Mouse (Mus musculus) ES-Bruce4 (cell line): ENCODE measurements around the gene Gm4858. TPM values are rescaled to one million over a fixed set of nuclear protein-coding genes. Genes with fewer than 3 reads are reported as not detected.
"Not testable (repeated sequence)": the region's sequence is repeated elsewhere in the genome, so short reads cannot be mapped to it uniquely, and the experiment has no call there.

Source experiments
- H3K27ac ChIP-seq: 2 replicates; pipeline ENCODE4 v1.5.1; 2012; ENCODE audit warnings: low read length, inconsistent platforms; ENCODE audit not compliant: insufficient read depth
- H3K27me3 ChIP-seq: 2 replicates; pipeline ENCODE4 v1.6.1; 2012; ENCODE audit warnings: mild to moderate bottlenecking, low read length, inconsistent platforms; ENCODE audit not compliant: control insufficient read depth, poor library complexity, insufficient read depth, severe bottlenecking
- H3K36me3 ChIP-seq: 2 replicates; pipeline ENCODE4 v1.6.1; 2012; ENCODE audit warnings: inconsistent platforms, mild to moderate bottlenecking, low read length, moderate library complexity; ENCODE audit not compliant: control insufficient read depth, poor library complexity, insufficient read depth, severe bottlenecking
- H3K4me1 ChIP-seq: one replicate; pipeline ENCODE4 v1.8.1; 2011; ENCODE audit warnings: low read length; ENCODE audit not compliant: control insufficient read depth, insufficient read depth
- H3K4me3 ChIP-seq: 2 replicates; pipeline ENCODE4 v1.5.1; 2011; ENCODE audit warnings: low read depth, mild to moderate bottlenecking, low read length
- H3K9ac ChIP-seq: 2 replicates; pipeline ENCODE4 v1.6.1; 2012; ENCODE audit warnings: low read depth, mild to moderate bottlenecking, inconsistent platforms; ENCODE audit not compliant: poor library complexity, severe bottlenecking
- H3K9me3 ChIP-seq: replicated peaks from 2 replicates; pipeline ENCODE4 v1.6.1; 2012; ENCODE audit warnings: mild to moderate bottlenecking, low read length, inconsistent platforms; ENCODE audit not compliant: control insufficient read depth, poor library complexity, insufficient read depth, severe bottlenecking
- CTCF ChIP-seq: IDR thresholded peaks from one replicate; pipeline ENCODE4 v1.8.1; 2011; ENCODE audit warnings: low read depth, low read length
- EP300 ChIP-seq: IDR thresholded peaks from 2 replicates; pipeline ENCODE4 v1.6.1; 2011; ENCODE audit warnings: low read depth, low read length; ENCODE audit not compliant: insufficient read depth
- POLR2A ChIP-seq: IDR thresholded peaks from one replicate; pipeline ENCODE4 v1.8.1; 2011; ENCODE audit warnings: low read length; ENCODE audit not compliant: insufficient read depth
- polyA plus RNA-seq: library from polyadenylated mRNA; stranded (reverse); fragments of >200 nt; gene quantifications from 2 replicates; pipeline ENCODE4 v1.2.4, GENCODE M21; 2011; ENCODE audit warnings: low read depth; ENCODE audit not compliant: missing spikeins, insufficient read depth, insufficient read length

Gene Gm4858
- polyA plus RNA-seq, 1 experiment: not detected

DNA sequence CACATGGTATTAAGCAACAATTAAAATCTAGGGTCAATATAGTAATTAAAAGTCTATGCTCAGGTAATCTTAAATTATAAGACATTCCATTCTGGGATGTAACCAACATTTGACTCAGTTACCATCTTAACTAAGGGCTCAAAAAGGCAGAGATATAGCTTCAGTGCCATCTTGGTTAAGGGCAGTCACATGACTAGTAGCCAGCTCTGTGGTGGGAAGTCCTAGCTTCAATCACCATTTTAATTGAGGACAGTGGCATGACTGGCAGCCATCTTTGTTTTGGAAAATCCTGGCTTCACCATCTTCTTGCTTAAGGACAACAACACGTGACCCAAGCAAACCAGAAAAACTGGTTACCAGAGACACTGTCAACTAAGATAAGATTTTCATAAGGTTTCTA, 18.4 kb upstream of the Gm4858 start:
- H3K4me1 ChIP-seq: no peaks in the 10 kb centered on the region
- H3K9me3 ChIP-seq: no peaks in the 10 kb centered on the region
- no peak overlapping the region for H3K4me3 ChIP-seq
- H3K27me3 ChIP-seq: peaks cover 1% of the 10 kb centered on the region; the same call in 1 of the 2 replicates
- no peak for TF ChIP-seq CTCF
- no peak for TF ChIP-seq EP300
- TF ChIP-seq POLR2A: no peak
- no peak overlapping the region for H3K9ac ChIP-seq
- H3K36me3 ChIP-seq: no peaks in the 10 kb centered on the region
- H3K27ac ChIP-seq: no peak overlapping the region

DNA sequence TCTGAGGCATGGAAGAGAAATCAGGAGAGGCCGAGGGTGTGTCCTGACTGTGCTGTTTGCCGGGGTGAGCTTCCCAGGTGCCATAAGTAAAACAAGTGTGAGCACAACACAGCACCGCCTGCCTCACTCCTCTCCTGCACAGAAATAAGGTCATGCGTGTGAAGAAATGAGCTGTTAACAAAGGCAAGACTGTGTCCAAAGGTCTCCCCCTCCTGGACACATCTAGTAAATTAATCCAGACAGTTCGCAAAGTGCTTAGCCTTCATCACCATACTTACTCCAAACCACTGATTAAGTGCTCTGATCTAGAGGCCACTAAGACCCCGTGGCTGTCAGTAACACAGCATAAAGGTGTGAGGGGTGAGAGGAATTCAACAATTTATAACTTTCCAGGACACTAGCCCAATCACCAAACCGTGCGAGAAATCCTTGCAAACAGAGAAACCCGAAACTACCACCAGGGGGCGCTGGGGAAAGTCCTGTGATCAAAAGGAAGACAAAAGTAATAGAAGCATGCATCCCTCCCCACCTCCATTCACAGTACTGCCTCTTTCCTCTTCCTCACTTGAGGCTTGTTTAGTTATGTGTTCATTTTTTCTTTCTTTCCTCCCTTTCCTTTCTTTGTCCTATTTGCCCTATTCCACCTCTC, 15.7 kb upstream of the Gm4858 start:
- H3K4me3 ChIP-seq: no peak overlapping the region
- H3K27me3 ChIP-seq: no peaks in the 10 kb centered on the region
- no peaks in the 10 kb centered on the region for H3K4me1 ChIP-seq
- no peak overlapping the region for H3K9ac ChIP-seq
- TF ChIP-seq POLR2A (no peak), CTCF (peak; percentile 35), EP300 (no peak)
- no peaks in the 10 kb centered on the region for H3K9me3 ChIP-seq
- H3K27ac ChIP-seq: no peak overlapping the region
- H3K36me3 ChIP-seq: no peaks in the 10 kb centered on the region

DNA sequence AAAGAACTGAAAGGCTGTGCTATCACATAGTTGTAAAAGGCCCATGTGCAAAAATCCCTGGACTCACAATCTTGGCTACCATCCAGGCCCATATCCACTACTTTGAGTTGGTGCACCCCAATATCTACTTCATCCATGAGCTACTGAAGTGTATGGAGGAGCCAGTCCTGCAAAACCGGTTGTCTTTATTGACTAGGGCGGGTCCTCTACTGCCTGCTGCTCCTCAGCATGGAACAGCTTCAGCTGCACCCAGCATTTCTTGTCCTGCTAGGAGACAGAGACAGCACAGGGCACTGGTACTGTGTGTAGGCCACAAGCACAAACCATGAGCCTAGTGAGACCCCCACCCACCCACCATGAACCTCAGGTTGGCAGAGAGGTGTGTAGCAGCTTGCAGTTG, 18.0 kb downstream of the Gm4858 start:
- TF ChIP-seq CTCF (no peak), EP300 (no peak), POLR2A (no peak)
- H3K27ac ChIP-seq: no peak overlapping the region
- H3K9ac ChIP-seq: no peak overlapping the region
- H3K27me3 ChIP-seq: no peaks in the 10 kb centered on the region
- H3K4me1 ChIP-seq: no peaks in the 10 kb centered on the region
- H3K36me3 ChIP-seq: no peaks in the 10 kb centered on the region
- H3K9me3 ChIP-seq: no peaks in the 10 kb centered on the region
- H3K4me3 ChIP-seq: no peak overlapping the region

DNA sequence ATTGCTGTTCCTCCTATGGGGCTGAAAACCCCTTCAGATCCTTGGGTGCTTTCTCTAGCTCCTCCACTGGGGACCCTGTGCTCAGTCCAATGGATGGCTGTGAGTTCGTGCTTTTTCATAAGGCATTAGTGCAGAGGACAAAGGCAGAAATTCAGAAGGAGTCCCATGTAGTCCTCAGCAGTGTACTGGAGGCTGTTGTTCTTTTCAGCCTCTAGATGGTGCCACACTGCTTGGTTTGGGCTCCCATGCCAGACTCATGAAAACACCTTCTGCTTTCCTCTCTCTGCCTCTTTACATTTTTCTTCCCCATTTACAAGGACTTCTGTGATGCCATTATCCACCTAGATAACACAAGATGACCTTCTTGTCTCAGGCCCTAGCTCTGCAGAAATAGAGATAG, 25.0 kb downstream of the Gm4858 start:
- H3K27me3 ChIP-seq, H3K4me3 ChIP-seq, H3K9me3 ChIP-seq, H3K36me3 ChIP-seq, H3K4me1 ChIP-seq, H3K27ac ChIP-seq, H3K9ac ChIP-seq: not testable (repeated sequence)
- TF ChIP-seq CTCF: peak; percentile 29

DNA sequence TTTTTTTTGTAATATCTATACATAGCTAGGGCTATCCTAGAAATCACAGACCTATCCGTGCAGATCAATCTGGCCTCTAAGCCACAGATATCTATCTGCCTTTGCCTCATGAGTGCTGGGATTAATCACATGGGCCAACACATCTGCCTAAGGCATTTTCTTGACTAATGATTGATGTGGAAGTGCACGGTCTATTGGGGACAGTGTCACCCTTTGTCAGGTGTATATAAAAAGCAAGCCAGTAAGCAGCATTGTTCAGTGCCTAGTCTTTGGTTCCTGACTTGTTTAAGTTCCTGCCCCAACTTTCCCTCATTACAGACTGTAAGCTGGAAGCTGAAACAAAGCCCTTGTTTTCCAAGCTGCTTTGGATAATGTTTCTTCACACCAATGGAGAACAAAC, 27.8 kb downstream of the Gm4858 start:
- no peaks in the 10 kb centered on the region for H3K27me3 ChIP-seq
- no peaks in the 10 kb centered on the region for H3K4me1 ChIP-seq
- H3K27ac ChIP-seq: no peak overlapping the region
- no peak overlapping the region for H3K4me3 ChIP-seq
- no peak overlapping the region for H3K9ac ChIP-seq
- TF ChIP-seq CTCF (no peak), EP300 (no peak), POLR2A (no peak)
- H3K36me3 ChIP-seq: no peaks in the 10 kb centered on the region
- no peaks in the 10 kb centered on the region for H3K9me3 ChIP-seq

DNA sequence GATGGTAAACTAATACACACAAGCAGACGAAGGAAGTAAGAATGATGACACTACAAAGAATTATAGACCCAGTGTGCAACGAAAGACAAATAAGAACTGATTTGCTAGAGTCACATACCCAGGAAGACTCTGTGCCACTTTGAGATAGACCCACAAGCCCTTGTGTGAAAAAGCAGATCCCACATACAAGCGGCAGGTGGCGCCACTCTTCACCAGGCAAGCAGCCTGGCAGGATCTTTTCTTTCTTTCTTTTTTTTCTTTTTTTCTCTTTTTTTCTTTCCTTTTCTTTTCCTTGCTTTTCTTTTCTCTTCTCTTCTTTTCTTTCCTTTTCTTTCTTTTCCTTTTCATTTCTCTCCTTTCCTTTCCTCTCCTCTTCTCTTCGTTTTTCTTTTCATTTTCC, 43.0 kb downstream of the Gm4858 start:
- no peak for TF ChIP-seq POLR2A
- peak; percentile 69 for TF ChIP-seq CTCF
- Histone ChIP-seq H3K36me3 (no peaks in the 10 kb centered on the region), H3K4me1 (no peaks in the 10 kb centered on the region), H3K9ac (no peak overlapping the region), H3K4me3 (no peak overlapping the region), H3K27me3 (no peaks in the 10 kb centered on the region), H3K9me3 (no peaks in the 10 kb centered on the region), H3K27ac (no peak overlapping the region)
